Mouse (Mus musculus): ENCODE data around the gene Ptprd. TPM values are rescaled to one million over a fixed set of nuclear protein-coding genes. Genes with fewer than 3 reads are reported as not detected.

Ptprd gene
- total RNA-seq, 2 experiments from 2014 or later = 7.3 to 9.6 TPM

GRCm38 (mm10) chr4:76000258-76000657 is 2211.5 kb downstream of the Ptprd start:
- intact Hi-C loops (cut with DNase I) = no loop called here
- no peak for DNase-seq

- intact Hi-C loops (cut with DNase I) = no loop called here
- no peak for DNase-seq
Measured at GRCm38 (mm10) chr4:75995841-75996240, 2215.9 kb downstream of the Ptprd start.

- intact Hi-C loops (cut with DNase I) = no loop called here
Measured at GRCm38 (mm10) chr4:75994576-75994975, 2217.2 kb downstream of the Ptprd start.

GRCm38 (mm10) chr4:75993092-75993491 is 2218.7 kb downstream of the Ptprd start:
- intact Hi-C loops (cut with DNase I) = no loop called here
- DNase-seq = no peak

More at GRCm38 (mm10) chr4:75994576-75994975, 2217.2 kb downstream of the Ptprd start:
- no peak for DNase-seq

GRCm38 (mm10) chr4:75991621-75992245 is 2220.0 kb downstream of the Ptprd start:
- no peak for DNase-seq
- intact Hi-C loops (cut with DNase I) = no loop called here

GRCm38 (mm10) chr4:75974728-75975127 is 2237.0 kb downstream of the Ptprd start:
- DNase-seq = no peak
- intact Hi-C loops (cut with DNase I) = no loop called here

GRCm38 (mm10) chr4:75973322-75973721 is 2238.4 kb downstream of the Ptprd start:
- intact Hi-C loops (cut with DNase I) = no loop called here
- no peak for DNase-seq

- no peak for DNase-seq
Measured at GRCm38 (mm10) chr4:75969961-75970360, 2241.8 kb downstream of the Ptprd start.

GRCm38 (mm10) chr4:75968618-75969017 is 2243.1 kb downstream of the Ptprd start:
- DNase-seq = no peak
- intact Hi-C loops (cut with DNase I) = no loop called here

More at GRCm38 (mm10) chr4:75969961-75970360, 2241.8 kb downstream of the Ptprd start:
- intact Hi-C loops (cut with DNase I) = no loop called here

GRCm38 (mm10) chr4:75965810-75966209 is 2246.0 kb downstream of the Ptprd start:
- DNase-seq = no peak
- intact Hi-C loops (cut with DNase I) = no loop called here

- no peak for DNase-seq
- intact Hi-C loops (cut with DNase I) = no loop called here
Measured at GRCm38 (mm10) chr4:75962916-75963315, 2248.8 kb downstream of the Ptprd start.

- DNase-seq = no peak
- intact Hi-C loops (cut with DNase I) = no loop called here
Measured at GRCm38 (mm10) chr4:75961865-75962264, 2249.9 kb downstream of the Ptprd start.

- intact Hi-C loops (cut with DNase I) = no loop called here
Measured at GRCm38 (mm10) chr4:75953349-75954060, 2258.3 kb downstream of the Ptprd start.

GRCm38 (mm10) chr4:75950582-75950981 is 2261.2 kb downstream of the Ptprd start:
- DNase-seq = no peak
- intact Hi-C loops (cut with DNase I) = no loop called here

More at GRCm38 (mm10) chr4:75953349-75954060, 2258.3 kb downstream of the Ptprd start:
- no peak for DNase-seq

GRCm38 (mm10) chr4:75894871-75895270 is 2316.9 kb downstream of the Ptprd start:
- intact Hi-C loops (cut with DNase I) = no loop called here
- no peak for DNase-seq

Small RNA genes lying within 50 kb of the gene (microRNA-seq; reads per million reads assigned to microRNA genes)
- gene Gm23159 (ENCODE audit: borderline number of aligned reads in 2 of 2) = 0 reads per million in 2 experiments

All from heart, postnatal 36 days (tissue).